Mouse (Mus musculus): ENCODE results near the gene Epb41l2.

DNA sequence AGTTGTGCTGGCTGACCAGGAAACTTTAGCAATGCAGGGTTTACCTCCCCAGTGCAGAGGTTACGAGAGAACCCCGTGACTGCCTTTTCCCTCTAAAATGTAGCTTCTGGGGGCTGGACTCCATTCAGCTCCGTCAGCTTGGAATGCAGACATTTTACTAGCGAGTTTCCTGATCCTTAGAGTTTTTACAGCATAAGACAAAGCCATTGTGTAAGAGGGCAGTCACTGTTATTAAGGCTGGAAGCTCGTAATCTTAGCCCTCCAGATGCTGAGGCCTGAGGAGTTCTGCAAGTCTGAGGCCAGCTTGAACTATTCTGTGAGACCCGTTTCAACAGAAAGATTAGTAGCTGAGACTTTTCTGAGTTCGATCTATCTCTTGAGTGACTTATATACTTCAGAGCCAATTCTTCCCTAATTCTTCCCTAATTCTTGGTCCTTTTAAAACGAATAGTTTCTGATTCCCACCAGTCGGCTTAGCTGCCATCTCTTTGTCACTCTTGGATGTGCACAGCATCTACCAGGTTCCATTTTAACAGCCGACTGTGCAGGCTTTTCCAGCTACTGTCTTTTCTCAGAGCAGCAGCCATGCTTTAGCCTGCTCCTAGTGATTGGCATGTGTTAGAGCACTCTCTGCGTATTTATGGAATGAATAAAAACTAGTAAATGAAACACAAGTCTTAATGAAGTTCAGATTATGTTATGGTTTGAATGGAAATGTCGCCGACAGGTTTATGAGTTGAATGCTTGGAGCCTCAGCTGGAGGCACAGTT is 26.4 kb downstream of the Epb41l2 start:
- TF ChIP-seq CTCF (IDR thresholded peaks at IDR 0.05; ENCODE audit: borderline replicate concordance, insufficient read depth, low read depth, low read length) (no peak), POLR2A (IDR thresholded peaks at IDR 0.05; ENCODE audit: borderline replicate concordance, insufficient read depth, low read length) (no peak)
